Mouse (Mus musculus): ENCODE measurements around the gene Ppp1r15b. TPM values are rescaled to one million over a fixed set of nuclear protein-coding genes. Genes with fewer than 3 reads are reported as not detected.

Gene Ppp1r15b
- total RNA-seq, 2 experiments from 2014 or later: 14.0 to 17.7 TPM

DNA sequence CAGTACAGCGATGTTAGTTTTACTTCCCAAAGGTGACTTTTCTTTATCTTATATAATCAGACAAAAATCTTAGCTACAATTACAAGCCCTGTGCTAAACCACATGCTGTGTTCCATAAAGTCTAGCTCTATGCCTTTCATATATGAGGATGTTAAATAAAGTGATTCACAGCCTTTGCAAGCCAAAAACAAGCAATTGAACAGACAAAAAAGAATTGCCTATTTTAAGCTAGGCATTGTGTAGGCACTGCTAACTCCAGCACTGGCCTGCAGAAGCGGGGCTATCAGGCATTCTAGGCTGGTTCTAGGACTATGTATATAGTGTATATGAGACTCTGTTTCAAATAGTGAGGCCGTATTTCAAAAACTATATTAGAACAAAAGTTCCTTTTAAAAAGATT lies 21.3 kb downstream of the Ppp1r15b start:
- no peak for DNase-seq
- intact Hi-C loops (cut with DNase I): no loop called here

DNA sequence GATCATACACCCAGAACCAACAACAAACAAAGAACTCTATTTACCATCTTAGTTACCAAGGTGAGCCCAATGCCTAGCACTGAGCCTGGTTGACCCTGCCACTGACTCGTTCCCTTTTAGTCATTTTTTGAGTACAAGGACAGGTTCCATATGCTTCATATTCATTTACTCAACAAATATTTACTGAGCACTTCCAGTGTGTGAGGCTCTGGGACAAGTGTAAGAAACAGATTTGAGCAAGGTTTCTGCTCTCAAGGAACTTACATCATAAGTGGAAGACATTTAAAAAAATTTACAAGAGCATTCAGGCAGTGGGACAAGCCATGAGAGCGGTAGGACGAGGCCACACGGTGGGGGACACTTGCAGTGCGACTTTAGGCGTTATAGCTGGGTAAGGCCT lies 24.3 kb downstream of the Ppp1r15b start:
- no peak for DNase-seq
- intact Hi-C loops (cut with DNase I): no loop called here

DNA sequence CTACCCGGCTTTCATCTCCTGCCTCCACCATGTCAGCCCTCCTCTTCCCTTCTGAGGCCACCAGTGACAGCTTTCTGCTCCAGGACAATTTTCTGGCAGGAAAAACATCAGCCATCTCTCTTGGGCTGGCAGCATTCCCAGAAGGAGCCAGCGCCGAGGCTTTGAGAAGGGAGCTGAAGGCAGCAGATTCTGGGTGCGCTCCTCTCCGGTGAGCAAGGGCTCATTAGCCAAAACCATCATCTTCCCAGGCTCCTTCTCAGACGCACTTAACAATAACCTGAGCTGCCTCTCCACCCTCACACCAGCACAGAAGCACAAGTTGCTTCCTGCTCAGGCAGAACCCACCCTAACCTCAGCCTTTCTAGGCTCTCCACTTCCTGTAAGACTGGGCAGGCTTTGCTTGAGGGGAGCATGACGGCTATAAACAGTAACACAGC lies 28.2 kb downstream of the Ppp1r15b start:
- intact Hi-C loops (cut with DNase I): no loop called here
- no peak for DNase-seq

- intact Hi-C loops (cut with DNase I): no loop called here
- DNase-seq: no peak
Observed at GRCm38 (mm10) chr1:133161559-133161958, 30.6 kb downstream of the Ppp1r15b start.

DNA sequence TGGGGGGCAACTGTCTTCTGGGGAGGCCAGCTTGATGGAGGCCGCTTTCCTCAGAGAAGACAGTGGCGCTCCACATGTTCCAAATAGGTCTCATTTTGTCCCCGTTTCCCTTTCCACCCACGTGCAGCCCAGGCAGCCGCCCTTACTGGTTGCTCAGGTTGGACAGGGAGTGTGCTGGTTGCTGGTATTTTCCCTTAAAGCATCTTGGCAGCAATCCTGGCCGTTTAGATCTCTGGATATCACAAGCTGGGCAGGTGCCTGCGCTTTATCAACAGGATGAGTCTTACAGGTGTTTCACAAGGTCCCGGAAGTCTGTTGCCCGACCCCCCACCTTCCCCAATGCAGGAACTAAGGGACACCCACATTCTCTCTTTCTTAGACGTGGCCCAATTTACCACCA lies 31.1 kb downstream of the Ppp1r15b start:
- no peak for DNase-seq
- intact Hi-C loops (cut with DNase I): no loop called here

GRCm38 (mm10) chr1:133162981-133163380 lies 32.0 kb downstream of the Ppp1r15b start:
- intact Hi-C loops (cut with DNase I): no loop called here
- DNase-seq: no peak

GRCm38 (mm10) chr1:133163820-133164431 lies 33.0 kb downstream of the Ppp1r15b start, which contains the start of gene Plekha6:
Gene Plekha6, plus strand, starts transcription at chr1:133164210.
- intact Hi-C loops (cut with DNase I): no loop called here
- no peak for DNase-seq

DNA sequence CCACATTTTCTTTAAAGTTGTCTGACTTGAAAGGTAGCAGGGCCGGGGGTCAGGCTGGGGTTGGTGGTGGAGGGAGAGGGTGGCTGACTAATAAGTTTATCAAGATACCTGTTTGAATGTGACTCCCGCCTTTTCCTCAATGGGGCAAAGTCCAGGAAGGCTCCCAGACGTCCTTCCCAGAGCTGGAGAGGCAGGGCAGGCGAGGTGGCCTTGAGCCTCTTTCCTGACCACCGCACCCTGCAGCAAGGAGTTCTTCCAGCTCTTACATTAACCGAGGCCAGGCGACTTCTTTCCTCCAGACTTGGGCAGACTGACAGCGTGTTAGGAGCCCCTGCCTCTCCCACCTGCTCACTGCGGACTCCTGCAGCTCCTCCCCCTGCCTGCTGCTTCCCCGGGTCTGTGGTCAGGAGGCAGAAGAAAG lies 33.7 kb downstream of the Ppp1r15b start:
- intact Hi-C loops (cut with DNase I): no loop called here

GRCm38 (mm10) chr1:133165111-133165510 lies 34.2 kb downstream of the Ppp1r15b start:
- DNase-seq: no peak
- intact Hi-C loops (cut with DNase I): no loop called here

More for the DNA sequence above, 33.7 kb downstream of the Ppp1r15b start:
- no peak for DNase-seq

GRCm38 (mm10) chr1:133168318-133169060 lies 37.5 kb downstream of the Ppp1r15b start:
- no peak for DNase-seq
- intact Hi-C loops (cut with DNase I): no loop called here

DNA sequence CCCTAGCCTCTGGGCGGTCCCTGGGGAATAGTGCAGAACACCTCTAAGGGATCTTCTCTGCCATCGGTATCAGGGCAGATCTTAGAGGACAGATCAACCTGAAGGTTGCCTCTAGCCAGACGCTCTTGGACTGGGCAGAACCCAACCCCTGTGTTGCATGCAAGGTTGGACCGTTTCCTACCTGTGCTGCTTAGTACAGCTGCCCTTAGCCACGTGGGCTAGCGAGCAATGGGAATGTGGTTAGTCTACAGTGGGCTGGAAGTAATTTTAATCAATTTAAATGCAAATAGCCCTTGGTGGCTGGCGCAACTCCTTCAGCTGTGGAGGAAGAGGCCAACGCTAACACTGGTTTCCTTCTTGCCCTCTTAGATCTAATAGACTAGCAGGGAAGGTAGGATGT lies 39.3 kb downstream of the Ppp1r15b start:
- DNase-seq: no peak
- intact Hi-C loops (cut with DNase I): no loop called here

GRCm38 (mm10) chr1:133171357-133171756 lies 40.4 kb downstream of the Ppp1r15b start:
- DNase-seq: no peak
- intact Hi-C loops (cut with DNase I): no loop called here

GRCm38 (mm10) chr1:133175150-133175549 lies 44.2 kb downstream of the Ppp1r15b start:
- no peak for DNase-seq
- intact Hi-C loops (cut with DNase I): loop anchor here (5.0 kb wide), 1 partner anchor 437 kb away; the partner anchor contains the start of gene Snrpe

DNA sequence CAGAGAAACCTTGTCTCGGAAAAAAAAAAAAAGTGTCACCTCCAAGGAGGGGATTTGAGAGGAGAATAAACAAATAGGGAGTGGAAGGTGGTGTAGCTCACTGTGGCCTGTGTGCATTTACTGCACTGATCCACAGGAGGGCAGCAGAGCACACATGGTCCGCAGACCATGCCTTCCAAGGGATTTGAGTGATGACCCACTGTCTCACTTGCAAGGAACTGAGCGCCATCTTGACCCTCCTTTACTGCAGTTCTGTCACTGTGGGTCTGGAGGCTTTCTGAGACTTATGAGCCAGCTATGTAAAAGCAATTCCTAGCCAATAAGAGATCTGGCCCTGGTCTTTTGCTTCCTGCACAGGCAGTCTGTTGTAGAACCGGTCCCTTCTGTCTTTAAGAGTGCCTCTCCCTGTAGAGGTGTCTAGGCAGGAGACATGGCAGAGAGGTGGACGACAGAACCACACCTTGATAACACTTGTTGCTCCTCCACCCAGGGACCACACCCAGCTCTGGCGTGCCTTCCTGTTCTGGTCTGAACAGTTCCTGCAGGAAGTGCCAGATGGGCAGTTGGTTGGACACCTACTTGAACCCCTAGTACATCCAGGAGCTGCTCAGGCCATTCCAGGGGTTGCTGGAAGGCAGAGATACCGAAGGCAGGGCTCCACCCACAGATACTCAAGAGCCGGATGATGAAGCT lies 46.7 kb downstream of the Ppp1r15b start:
- intact Hi-C loops (cut with DNase I): loop anchor here (1.0 to 5.0 kb wide), 3 partner anchors 130 to 435 kb away; partner anchors contain the start of gene Snrpe
- peak in 1 of 2 experiments; percentile 41 for DNase-seq

GRCm38 (mm10) chr1:133178732-133179440 lies 47.9 kb downstream of the Ppp1r15b start:
- intact Hi-C loops (cut with DNase I): loop anchor here (5.0 kb wide), 1 partner anchor 433 kb away; the partner anchor contains the start of gene Snrpe
- no peak for DNase-seq

GRCm38 (mm10) chr1:133181072-133182015 lies 50.4 kb downstream of the Ppp1r15b start:
- intact Hi-C loops (cut with DNase I): loop anchor here (1.0 to 5.0 kb wide), 2 partner anchors 36 to 126 kb away; no protein-coding TSS in a partner anchor
- DNase-seq: peak; percentile 62 to 63

DNA sequence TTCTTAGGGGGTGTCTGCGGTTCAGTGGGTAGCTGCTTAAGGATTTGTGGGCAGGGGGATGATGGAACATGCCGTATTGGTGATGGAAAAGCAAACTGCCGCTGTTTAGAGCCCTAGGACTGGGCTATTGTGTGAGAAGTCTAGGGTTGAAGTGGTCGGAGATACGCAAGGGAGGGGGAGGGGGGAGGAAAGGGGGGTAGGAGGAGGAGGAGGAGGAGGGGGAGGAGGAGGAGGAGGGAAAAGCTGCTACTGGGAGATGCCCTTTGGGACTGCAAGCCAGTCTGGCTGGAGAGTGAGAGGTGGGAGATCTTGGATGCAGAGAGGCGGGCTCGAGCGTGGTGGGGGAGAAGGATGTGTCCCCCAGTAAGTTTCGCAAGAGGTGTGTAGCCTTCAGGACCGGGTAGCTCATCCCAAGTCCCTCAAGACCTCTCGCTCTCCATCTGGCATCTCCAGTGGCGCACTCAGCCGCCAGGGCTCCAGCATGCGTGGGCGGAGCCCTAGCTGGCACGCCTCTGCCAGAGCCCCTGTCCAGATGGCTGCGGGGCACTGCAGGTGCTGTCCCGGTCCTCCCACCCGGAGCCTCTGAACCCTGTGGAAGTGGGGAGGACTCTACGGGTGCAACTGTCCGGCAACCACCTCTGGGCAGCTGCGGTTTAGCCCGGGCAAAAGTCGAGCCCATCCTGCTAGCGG lies 51.2 kb downstream of the Ppp1r15b start:
- peak in 1 of 2 experiments; percentile 11 for DNase-seq
- intact Hi-C loops (cut with DNase I): loop anchor here (5.0 kb wide), 1 partner anchor 35 kb away; no protein-coding TSS in a partner anchor

- no peak for DNase-seq
- intact Hi-C loops (cut with DNase I): loop anchor here (5.0 kb wide), 1 partner anchor 35 kb away; no protein-coding TSS in a partner anchor
Observed at GRCm38 (mm10) chr1:133182706-133183095, 51.8 kb downstream of the Ppp1r15b start.

All from gastrocnemius, postnatal 36 days (tissue).